Mouse (Mus musculus) kidney, postnatal 10 days (tissue): ENCODE measurements at regions not wholly inside any gene's neighbourhood (a gene's known extent, or its start where the extent isn't known, plus 50 kb on each side); places are given as distances from the start of the nearest gene placed in this dataset.
A peak's percentile ranks its signal among the peaks of the same experiment; 100 is the strongest.
"Not testable (repeated sequence)": the region's sequence is repeated elsewhere in the genome, so short reads cannot be mapped to it uniquely, and the experiment has no call there.

Source experiments
- DNase-seq: peaks from one replicate; pipeline ENCODE4 v3.0.0; 2021; ENCODE audit warnings: mixed read lengths

GRCm38 (mm10) chr16:31508981-31509380, 86.9 kb downstream of the Bdh1 start:
- DNase-seq, result peak; percentile 94

- DNase-seq, result no peak
Observed at GRCm38 (mm10) chr16:31510097-31510496, 88.0 kb downstream of the Bdh1 start.

GRCm38 (mm10) chr16:31518816-31519215, 96.7 kb downstream of the Bdh1 start:
- DNase-seq, result no peak

GRCm38 (mm10) chr16:31520081-31520480, 98.0 kb downstream of the Bdh1 start:
- no peak for DNase-seq

GRCm38 (mm10) chr16:31521786-31522185, 99.7 kb downstream of the Bdh1 start:
- no peak for DNase-seq

- peak; percentile 59 for DNase-seq
Observed at GRCm38 (mm10) chr16:31526711-31527344, 104.7 kb downstream of the Bdh1 start.

- no peak for DNase-seq
Observed at GRCm38 (mm10) chr16:31528596-31529283, 106.7 kb downstream of the Bdh1 start.

GRCm38 (mm10) chr16:31529284-31529958, 107.3 kb downstream of the Bdh1 start:
- no peak for DNase-seq

GRCm38 (mm10) chr16:31530090-31530489, 108.0 kb downstream of the Bdh1 start:
- DNase-seq, result no peak

- DNase-seq, result no peak
Observed at GRCm38 (mm10) chr16:31533196-31533777, 111.2 kb downstream of the Bdh1 start.

GRCm38 (mm10) chr16:31534923-31535523, 112.9 kb downstream of the Bdh1 start:
- peak; percentile 49 for DNase-seq

- DNase-seq, result no peak
Observed at GRCm38 (mm10) chr16:31536328-31536727, 114.2 kb downstream of the Bdh1 start.

GRCm38 (mm10) chr16:31538606-31539005, 116.5 kb downstream of the Bdh1 start:
- no peak for DNase-seq

- DNase-seq, result no peak
Observed at GRCm38 (mm10) chr16:31543499-31544170, 119.6 kb upstream of the Dlg1 start.

- no peak for DNase-seq
Observed at GRCm38 (mm10) chr16:31546062-31546827, 117.0 kb upstream of the Dlg1 start.

GRCm38 (mm10) chr16:31546828-31547224, 116.4 kb upstream of the Dlg1 start:
- DNase-seq, result no peak

GRCm38 (mm10) chr16:31547391-31547790, 115.9 kb upstream of the Dlg1 start:
- DNase-seq, result no peak

- DNase-seq, result no peak
Observed at GRCm38 (mm10) chr16:31549975-31550374, 113.3 kb upstream of the Dlg1 start.

- not testable (repeated sequence) for DNase-seq
Observed at GRCm38 (mm10) chr16:31550539-31550938, 112.7 kb upstream of the Dlg1 start.

GRCm38 (mm10) chr16:31551416-31552151, 111.7 kb upstream of the Dlg1 start:
- no peak for DNase-seq
